Mouse (Mus musculus) MEL (cell line): Measurements from ENCODE around the gene Tbc1d13. TPM values are rescaled to one million over a fixed set of nuclear protein-coding genes. Genes with fewer than 3 reads are reported as not detected.

ENCODE experiments used
- DNase-seq: peaks from one replicate; pipeline ENCODE4 v3.0.0; 2011; ENCODE audit warnings: low read depth, low spot score
- H3K27ac ChIP-seq: 2 replicates; pipeline ENCODE4 v1.5.1; 2012; ENCODE audit warnings: low read depth, mild to moderate bottlenecking, control low read depth, low read length, moderate library complexity; ENCODE audit not compliant: control insufficient read depth
- H3K27me3 ChIP-seq, 2 experiments: fragments of 150-350 bp in 1 of 2; sonication (generic) in 1 of 2; 2 replicates each; pipeline ENCODE4 v1.6.1; 2012; ENCODE audit warnings: low read length in 2 of 2, mild to moderate bottlenecking in 2 of 2, improper control_type of control experiment in 1 of 2, moderate library complexity in 1 of 2; ENCODE audit not compliant: insufficient read depth in 2 of 2, control insufficient read depth in 1 of 2
- H3K36me3 ChIP-seq, 2 experiments: 2 replicates each; pipeline ENCODE4 v1.6.1; 2012 to 2014; ENCODE audit warnings: low read length in 2 of 2, improper control_type of control experiment in 1 of 2, inconsistent platforms in 1 of 2, mild to moderate bottlenecking in 1 of 2; ENCODE audit not compliant: insufficient read depth in 2 of 2, control insufficient read depth in 1 of 2
- H3K4me1 ChIP-seq, 2 experiments: fragments of 150-350 bp in 1 of 2; sonication (generic) in 1 of 2; 2 replicates each; pipeline ENCODE4 v1.6.1; 2012; ENCODE audit warnings: low read length in 2 of 2, improper control_type of control experiment in 1 of 2, mild to moderate bottlenecking in 1 of 2; ENCODE audit not compliant: insufficient read depth in 2 of 2, control insufficient read depth in 1 of 2
- H3K4me3 ChIP-seq, 2 experiments: fragments of 150-350 bp in 1 of 2; sonication (generic) in 1 of 2; 2 replicates each; pipeline ENCODE4 v1.5.1; 2012; ENCODE audit warnings: low read depth in 2 of 2, low read length in 2 of 2, mild to moderate bottlenecking in 2 of 2, moderate library complexity in 2 of 2, control low read depth in 1 of 2, improper control_type of control experiment in 1 of 2; ENCODE audit not compliant: control insufficient read depth in 1 of 2, insufficient read depth in 1 of 2
- H3K79me2 ChIP-seq: 2 replicates; pipeline ENCODE4 v1.6.1; 2012; ENCODE audit warnings: mild to moderate bottlenecking, low read length, moderate library complexity; ENCODE audit not compliant: control insufficient read depth, poor library complexity, insufficient read depth
- H3K9ac ChIP-seq: 2 replicates; pipeline ENCODE4 v1.6.1; 2012; ENCODE audit warnings: low read depth, mild to moderate bottlenecking, control low read depth, low read length, moderate library complexity; ENCODE audit not compliant: control insufficient read depth, poor library complexity, severe bottlenecking
- H3K9me3 ChIP-seq: fragments of 150-350 bp; sonication (generic); replicated peaks from 2 replicates; pipeline ENCODE4 v1.6.1; 2012; ENCODE audit warnings: mild to moderate bottlenecking, low read length, improper control_type of control experiment, moderate library complexity; ENCODE audit not compliant: insufficient read depth
- BHLHE40 ChIP-seq: IDR thresholded peaks from 2 replicates; pipeline ENCODE4 v1.6.1; 2012; ENCODE audit warnings: low read depth, mild to moderate bottlenecking, inconsistent platforms, low read length, improper control_type of control experiment, borderline replicate concordance
- CHD1 ChIP-seq: IDR thresholded peaks from 2 replicates; pipeline ENCODE4 v1.6.1; 2012; ENCODE audit warnings: low read depth, mild to moderate bottlenecking, inconsistent platforms, low read length, improper control_type of control experiment
- CHD2 ChIP-seq: IDR thresholded peaks from 2 replicates; pipeline ENCODE4 v1.6.1; 2011; ENCODE audit warnings: low read length, improper control_type of control experiment
- CTCF ChIP-seq, 3 experiments: IDR thresholded peaks in 2 of 3; conservative IDR thresholded peaks in 1 of 3; 2 replicates each; pipeline ENCODE4 v1.5.1; 2011 to 2012; ENCODE audit warnings: low read length in 3 of 3, low read depth in 2 of 3, mild to moderate bottlenecking in 2 of 3, improper control_type of control experiment in 1 of 3, inconsistent platforms in 1 of 3, mixed read lengths in 1 of 3, moderate library complexity in 1 of 3; ENCODE audit not compliant: control insufficient read depth in 1 of 3, insufficient read depth in 1 of 3, poor library complexity in 1 of 3, severe bottlenecking in 1 of 3
- ELF1 ChIP-seq: IDR thresholded peaks from 2 replicates; pipeline ENCODE4 v1.6.1; 2014; ENCODE audit warnings: low read depth, mild to moderate bottlenecking, inconsistent platforms, low read length, improper control_type of control experiment, moderate library complexity
- EP300 ChIP-seq, 2 experiments: IDR thresholded peaks; 2 replicates each; pipeline ENCODE4 v1.6.1; 2011; ENCODE audit warnings: improper control_type of control experiment in 2 of 2, low read length in 2 of 2, low read depth in 1 of 2, mild to moderate bottlenecking in 1 of 2
- ETS1 ChIP-seq: IDR thresholded peaks from 2 replicates; pipeline ENCODE4 v1.6.1; 2012; ENCODE audit warnings: low read depth, mild to moderate bottlenecking, inconsistent platforms, low read length, improper control_type of control experiment, moderate library complexity
- GABPA ChIP-seq: IDR thresholded peaks from 2 replicates; pipeline ENCODE4 v1.6.1; 2012; ENCODE audit warnings: low read depth, mild to moderate bottlenecking, inconsistent platforms, low read length, improper control_type of control experiment, moderate library complexity
- HCFC1 ChIP-seq: IDR thresholded peaks from 2 replicates; pipeline ENCODE4 v1.6.1; 2012; ENCODE audit warnings: low read depth, mild to moderate bottlenecking, inconsistent platforms, low read length, improper control_type of control experiment, moderate library complexity
- JUND ChIP-seq: IDR thresholded peaks from 2 replicates; pipeline ENCODE4 v1.6.1; 2011; ENCODE audit warnings: low read depth, mild to moderate bottlenecking, improper control_type of control experiment, low read length
- MAFK ChIP-seq: IDR thresholded peaks from 2 replicates; pipeline ENCODE4 v1.6.1; 2011; ENCODE audit warnings: low read depth, mild to moderate bottlenecking, low read length, improper control_type of control experiment, borderline replicate concordance
- MAX ChIP-seq: IDR thresholded peaks from 2 replicates; pipeline ENCODE4 v1.6.1; 2011; ENCODE audit warnings: low read length, improper control_type of control experiment
- MAZ ChIP-seq: IDR thresholded peaks from 2 replicates; pipeline ENCODE4 v1.6.1; 2012; ENCODE audit warnings: low read depth, mild to moderate bottlenecking, inconsistent platforms, low read length, improper control_type of control experiment
- MXI1 ChIP-seq: IDR thresholded peaks from 2 replicates; pipeline ENCODE4 v1.6.1; 2011; ENCODE audit warnings: mild to moderate bottlenecking, low read depth, low read length, improper control_type of control experiment
- MYB ChIP-seq: IDR thresholded peaks from 2 replicates; pipeline ENCODE4 v1.6.1; 2011; ENCODE audit warnings: mild to moderate bottlenecking, low read depth, low read length, improper control_type of control experiment
- MYC ChIP-seq: IDR thresholded peaks from 2 replicates; pipeline ENCODE4 v1.6.1; 2011; ENCODE audit warnings: low read depth, mild to moderate bottlenecking, low read length, improper control_type of control experiment, moderate library complexity
- NELFE ChIP-seq: IDR thresholded peaks from 2 replicates; pipeline ENCODE4 v1.6.1; 2011; ENCODE audit warnings: low read depth, low read length, improper control_type of control experiment
- NRF1 ChIP-seq: IDR thresholded peaks from 2 replicates; pipeline ENCODE4 v1.6.1; 2014; ENCODE audit warnings: low read depth, mild to moderate bottlenecking, inconsistent platforms, low read length, improper control_type of control experiment, moderate library complexity; ENCODE audit not compliant: poor library complexity, insufficient read depth, severe bottlenecking
- POLR2A ChIP-seq, 2 experiments: IDR thresholded peaks; 2 replicates each; pipeline ENCODE4 v1.6.1; 2011 to 2012; ENCODE audit warnings: low read length in 2 of 2, mild to moderate bottlenecking in 2 of 2, control low read depth in 1 of 2, improper control_type of control experiment in 1 of 2, low read depth in 1 of 2, moderate library complexity in 1 of 2; ENCODE audit not compliant: control insufficient read depth in 1 of 2, insufficient read depth in 1 of 2, poor library complexity in 1 of 2
- POLR2AphosphoS5 ChIP-seq: IDR thresholded peaks from 2 replicates; pipeline ENCODE4 v1.6.1; 2012; ENCODE audit warnings: low read depth, borderline replicate concordance, mild to moderate bottlenecking, inconsistent platforms, low read length, moderate library complexity, mixed read lengths
- RCOR1 ChIP-seq: IDR thresholded peaks from 2 replicates; pipeline ENCODE4 v1.6.1; 2012; ENCODE audit warnings: low read depth, mild to moderate bottlenecking, inconsistent platforms, low read length, improper control_type of control experiment
- SMC3 ChIP-seq: IDR thresholded peaks from 2 replicates; pipeline ENCODE4 v1.6.1; 2011; ENCODE audit warnings: low read depth, low read length, improper control_type of control experiment
- TAL1 ChIP-seq: IDR thresholded peaks from 2 replicates; pipeline ENCODE4 v1.6.1; 2012; ENCODE audit warnings: mild to moderate bottlenecking, inconsistent platforms, low read length, moderate library complexity, mixed read lengths
- TBP ChIP-seq: IDR thresholded peaks from 2 replicates; pipeline ENCODE4 v1.8.0; 2011; ENCODE audit warnings: low read depth, low read length, improper control_type of control experiment
- TCF12 ChIP-seq: IDR thresholded peaks from 2 replicates; pipeline ENCODE4 v1.6.1; 2014; ENCODE audit warnings: low read depth, mild to moderate bottlenecking, inconsistent platforms, low read length, improper control_type of control experiment, moderate library complexity
- USF1 ChIP-seq: IDR thresholded peaks from 2 replicates; pipeline ENCODE4 v1.6.1; 2014; ENCODE audit warnings: low read depth, mild to moderate bottlenecking, inconsistent platforms, low read length, improper control_type of control experiment, moderate library complexity
- USF2 ChIP-seq, 2 experiments: IDR thresholded peaks; 2 replicates each; pipeline ENCODE4 v1.6.1; 2011 to 2012; ENCODE audit warnings: improper control_type of control experiment in 2 of 2, low read length in 2 of 2, borderline replicate concordance in 1 of 2, inconsistent platforms in 1 of 2, low read depth in 1 of 2, mild to moderate bottlenecking in 1 of 2; ENCODE audit not compliant: insufficient read depth in 1 of 2
- ZC3H11A ChIP-seq: IDR thresholded peaks from 2 replicates; pipeline ENCODE4 v1.6.1; 2012; ENCODE audit warnings: low read depth, mild to moderate bottlenecking, inconsistent platforms, low read length, improper control_type of control experiment
- ZKSCAN1 ChIP-seq: IDR thresholded peaks from 2 replicates; pipeline ENCODE4 v1.6.1; 2012; ENCODE audit warnings: low read depth, mild to moderate bottlenecking, inconsistent platforms, low read length, improper control_type of control experiment, moderate library complexity
- ZMIZ1 ChIP-seq: IDR thresholded peaks from 2 replicates; pipeline ENCODE4 v1.6.1; 2012; ENCODE audit warnings: low read depth, mild to moderate bottlenecking, inconsistent platforms, low read length, improper control_type of control experiment, moderate library complexity
- polyA plus RNA-seq, 2 experiments: library from polyadenylated mRNA; stranded (reverse) in 1 of 2; unstranded in 1 of 2; fragments of >175 nt in 1 of 2; fragments of >200 nt in 1 of 2; gene quantifications; 2 replicates each; pipeline versions ENCODE4 v1.2.1 to v1.2.4; 2012; ENCODE audit warnings: low replicate concordance in 2 of 2, low read depth in 1 of 2; ENCODE audit not compliant: insufficient read length in 2 of 2, insufficient read depth in 1 of 2, missing spikeins in 1 of 2
- total RNA-seq: library from RNA; depleted of rRNA; stranded (reverse); fragments of 300-350 nt; gene quantifications from 2 replicates; pipeline ENCODE4 v1.2.3, GENCODE M21; 2012

The Tbc1d13 gene
- total and polyA plus RNA-seq, 3 experiments = 62.4 to 78.5 TPM; not detected in 1

DNA sequence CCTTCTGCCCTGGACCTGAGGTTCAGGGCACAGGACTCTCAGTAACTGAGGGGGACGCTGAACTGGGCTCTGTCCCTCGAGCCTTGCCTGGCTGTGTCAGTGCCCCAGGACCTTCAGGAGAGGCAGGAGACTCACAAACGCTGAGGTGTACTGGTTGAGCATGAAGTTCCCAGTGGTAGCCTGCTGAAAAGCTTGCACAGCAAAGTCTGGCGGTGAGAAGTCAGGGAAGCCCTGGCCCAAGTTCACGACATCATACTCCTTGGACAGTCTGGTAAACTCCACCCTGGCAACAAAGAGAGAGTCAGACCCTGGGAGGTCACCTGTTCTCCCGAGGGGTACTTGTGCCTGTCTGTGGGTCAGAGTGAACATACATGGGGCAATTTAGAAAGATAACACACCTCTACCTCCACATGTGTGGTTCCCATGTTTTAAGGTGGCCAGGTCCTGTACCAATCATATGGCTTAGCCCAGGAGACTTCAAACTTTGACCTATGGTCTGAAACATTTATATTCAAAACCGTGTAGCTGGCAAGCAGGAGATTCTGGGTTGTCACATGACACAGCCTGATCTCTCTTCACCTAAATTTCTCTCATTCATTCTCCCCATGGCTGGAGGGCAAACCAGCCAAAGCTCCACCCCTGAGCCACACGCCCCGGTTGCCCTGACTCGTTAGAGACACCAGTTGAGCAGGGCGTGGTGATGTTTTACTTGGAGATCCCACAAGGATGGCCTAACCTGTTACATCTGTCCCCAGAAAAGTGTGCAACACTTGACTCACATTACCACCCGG lies 58.4 kb downstream of the Tbc1d13 start:
- no peaks in the 10 kb centered on the region for H3K79me2 ChIP-seq
- TF ChIP-seq POLR2A (IDR thresholded peaks at IDR 0.05; ENCODE audit: control insufficient read depth in 1 of 2, insufficient read depth in 1 of 2, low read depth in 1 of 2, low read length in 2 of 2, poor library complexity in 1 of 2) (no peak), EP300 (IDR thresholded peaks at IDR 0.05; ENCODE audit: low read depth in 1 of 2, low read length in 2 of 2) (no peak), MXI1 (no peak), MAZ (no peak), USF1 (no peak), ZMIZ1 (no peak), CHD1 (no peak), ELF1 (no peak), TBP (no peak), RCOR1 (no peak), USF2 (IDR thresholded peaks at IDR 0.05; ENCODE audit: borderline replicate concordance in 1 of 2, insufficient read depth in 1 of 2, low read depth in 1 of 2, low read length in 2 of 2) (no peak), ZC3H11A (no peak), SMC3 (no peak), NELFE (no peak), GABPA (no peak), MAX (no peak), NRF1 (no peak), ZKSCAN1 (no peak)
- TF ChIP-seq, all 39 proteins: peak for 0
- Histone ChIP-seq H3K4me3 (no peak overlapping the region), H3K27me3 (no peaks in the 10 kb centered on the region), H3K4me1 (no peaks in the 10 kb centered on the region), H3K9ac (no peak overlapping the region), H3K9me3 (no peaks in the 10 kb centered on the region), H3K27ac (no peak overlapping the region), H3K36me3 (no peaks in the 10 kb centered on the region)
- DNase-seq = no peak

DNA sequence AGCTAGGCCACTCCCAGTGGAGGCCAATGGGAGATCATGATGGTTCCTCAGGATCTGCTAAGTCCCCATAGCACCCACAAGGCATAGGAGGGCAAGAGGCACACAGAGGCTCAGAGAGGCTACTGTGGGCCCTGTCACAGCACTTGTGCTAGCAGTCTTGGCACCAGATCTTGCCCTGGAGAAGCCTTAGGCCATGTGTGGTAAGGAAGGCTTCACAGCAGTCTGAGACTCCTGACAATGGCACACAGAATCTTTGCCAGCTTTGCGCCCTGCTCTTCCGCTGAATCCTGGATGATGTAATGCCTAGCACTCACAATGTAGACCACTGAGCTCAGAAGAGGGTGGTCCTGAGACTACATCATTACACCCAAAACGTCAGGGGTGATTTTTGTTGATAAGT lies 61.1 kb downstream of the Tbc1d13 start:
- H3K9me3 ChIP-seq = no peaks in the 10 kb centered on the region
- TF ChIP-seq MYC (no peak), MYB (no peak), CTCF (IDR thresholded peaks at IDR 0.05 in 2 of 3, conservative IDR thresholded peaks at IDR 0.05 in 1 of 3; ENCODE audit: control insufficient read depth in 1 of 3, insufficient read depth in 1 of 3, low read depth in 2 of 3, low read length in 3 of 3, poor library complexity in 1 of 3, severe bottlenecking in 1 of 3) (no peak), BHLHE40 (no peak), RCOR1 (no peak), SMC3 (no peak), TAL1 (no peak), CHD2 (no peak), TCF12 (no peak), ETS1 (no peak), MAFK (no peak), ZMIZ1 (no peak), POLR2AphosphoS5 (no peak), MAZ (no peak), HCFC1 (no peak), ZKSCAN1 (no peak), JUND (no peak), ELF1 (no peak)
- no peaks in the 10 kb centered on the region for H3K79me2 ChIP-seq
- DNase-seq = no peak
- H3K9ac ChIP-seq = no peak overlapping the region
- peaks cover 0 to 3% of the 10 kb centered on the region in 2 experiments; a peak in 1 of 4 replicates for H3K4me1 ChIP-seq
- no peak overlapping the region for H3K4me3 ChIP-seq
- no peak overlapping the region for H3K27ac ChIP-seq
- H3K27me3 ChIP-seq = no peaks in the 10 kb centered on the region
- no peaks in the 10 kb centered on the region for H3K36me3 ChIP-seq
